Mouse (Mus musculus): ENCODE data around the gene Tead3. TPM values are rescaled to one million over a fixed set of nuclear protein-coding genes. Genes with fewer than 3 reads are reported as not detected.

Gene Tead3
- 0.57 TPM for polyA plus RNA-seq (2014; fragmentation: Illumina TruSeq; extraction: RNeasy Lipid Tissue Mini Kit (QIAGEN cat#74804))

DNA sequence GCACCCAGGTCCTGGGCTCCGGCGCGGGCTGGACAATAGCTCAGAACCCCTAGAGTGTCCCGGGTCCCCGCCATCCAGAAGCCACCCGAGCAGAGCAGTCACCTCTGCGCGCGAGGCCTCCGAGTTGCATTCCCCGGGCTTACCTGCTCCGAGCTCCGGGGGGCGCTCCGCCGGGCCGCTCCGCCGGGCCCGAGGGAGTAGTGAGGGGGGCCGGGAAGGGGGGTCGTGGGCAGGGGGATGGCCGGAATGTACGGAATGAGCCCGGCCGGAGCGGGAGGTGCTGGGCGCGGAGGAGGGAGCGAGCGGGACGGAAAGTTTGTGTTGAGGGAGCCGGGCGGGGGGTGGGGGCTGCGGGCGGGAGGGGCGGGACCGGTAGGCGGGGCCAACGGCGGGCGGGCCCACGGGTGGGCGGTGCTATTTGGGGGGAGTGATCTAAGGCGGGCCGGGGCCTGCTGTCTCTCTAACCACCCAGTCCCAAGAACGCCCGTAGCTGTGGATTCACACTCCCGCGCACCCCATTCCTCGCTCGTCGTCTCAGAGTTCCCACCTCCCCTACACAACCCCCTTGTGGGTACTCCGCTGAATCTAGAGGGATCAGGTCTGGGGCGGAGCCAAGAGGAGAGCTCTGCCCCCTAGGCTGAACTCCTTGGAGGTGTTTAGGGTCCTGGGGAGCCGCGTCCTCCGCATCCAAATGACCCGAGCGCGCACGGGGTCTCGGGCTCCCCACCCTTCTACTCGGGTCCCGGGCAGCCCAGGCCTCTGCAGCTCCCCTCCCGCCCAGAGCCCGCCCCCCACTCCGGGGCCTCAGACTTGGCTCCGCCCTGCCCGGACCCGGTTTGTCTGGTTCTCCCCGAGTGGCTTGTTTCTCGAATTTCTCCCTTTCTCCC lies at the start of gene Tead3:
Tead3 (minus strand) TSS at position 352 of the 887 bp plus-strand sequence.

GRCm38 (mm10) chr17:28365122-28365521 lies 14.5 kb upstream of the Tead3 start, which contains the start of gene Tulp1:
Gene Tulp1, minus strand, starts transcription at chr17:28365222.

DNA sequence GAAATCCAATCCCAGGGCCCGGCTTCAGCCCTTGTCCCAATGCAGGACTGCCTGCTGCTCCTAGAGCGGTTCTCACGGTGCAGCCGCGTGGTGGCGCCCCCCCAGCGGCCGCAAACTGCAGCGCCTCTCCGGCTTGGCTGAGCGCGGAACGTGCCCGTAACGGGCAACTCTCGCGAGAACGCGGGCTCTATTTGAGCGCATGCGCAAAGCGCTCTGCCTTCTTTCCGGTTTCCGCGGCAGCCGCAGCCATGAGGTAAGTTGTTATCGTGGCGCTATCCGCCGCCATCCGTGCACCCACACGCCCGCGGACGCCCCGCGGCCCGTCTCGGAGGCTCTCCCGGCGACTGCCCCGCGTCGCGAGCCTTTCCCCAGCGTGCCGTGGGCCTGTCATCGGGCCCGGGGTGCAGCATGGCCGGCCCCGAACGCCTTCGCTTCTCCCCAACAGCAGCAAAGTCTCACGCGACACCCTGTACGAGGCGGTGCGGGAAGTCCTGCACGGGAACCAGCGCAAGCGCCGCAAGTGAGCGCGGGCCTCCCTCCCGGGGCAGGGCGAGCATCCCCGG lies 22.2 kb downstream of the Tead3 start, which contains the start of gene Rpl10a:
Rpl10a (plus strand) TSS at position 106 of the 563 bp plus-strand sequence.

DNA sequence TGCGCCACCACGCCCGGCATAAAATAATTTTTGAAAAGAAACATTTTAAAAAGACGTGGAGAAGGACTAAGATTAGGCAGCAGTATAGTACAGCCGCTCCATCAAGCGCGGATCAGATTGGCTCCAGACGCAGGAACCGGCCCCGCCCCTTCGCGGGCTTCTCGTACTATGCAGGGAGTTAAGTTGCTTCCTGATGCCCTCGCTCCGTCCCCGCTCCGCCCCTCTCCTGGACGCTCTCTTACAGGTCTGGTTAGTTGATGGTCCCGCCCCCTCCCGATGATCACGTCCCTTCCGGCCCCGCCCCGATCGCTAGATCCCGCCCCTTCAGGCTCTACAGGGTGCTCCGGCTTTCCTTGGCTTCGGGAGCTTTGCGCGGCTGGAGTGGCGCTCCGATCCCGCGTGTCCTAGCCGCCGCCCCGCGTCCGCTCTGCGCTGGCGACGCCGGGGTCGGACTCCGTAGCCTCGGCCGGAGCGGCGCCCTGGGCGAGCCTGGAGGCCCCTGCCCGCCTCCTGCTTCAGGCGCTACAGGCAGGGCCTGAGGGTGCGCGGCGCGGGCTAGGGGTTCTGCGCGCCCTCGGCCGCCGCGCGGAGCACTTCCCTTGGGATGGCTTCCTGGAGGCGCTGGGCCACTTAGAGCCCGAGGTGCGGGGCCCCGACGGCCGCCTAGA lies 37.3 kb downstream of the Tead3 start, which contains the start of gene Fance:
Fance (plus strand) TSS at position 308 of the 668 bp plus-strand sequence.

Other genes with a start within 250 kb of the Tead3 start
- gene Scube3, start 208.7 kb downstream of the Tead3 start, polyA plus RNA-seq (2014; fragmentation: Illumina TruSeq; extraction: RNeasy Lipid Tissue Mini Kit (QIAGEN cat#74804)) = 0.80 TPM
- 0.54 TPM for gene Zfp523, start 173.7 kb downstream of the Tead3 start, polyA plus RNA-seq (2014; fragmentation: Illumina TruSeq; extraction: RNeasy Lipid Tissue Mini Kit (QIAGEN cat#74804))
- gene Def6, start 143.0 kb downstream of the Tead3 start, polyA plus RNA-seq (2014; fragmentation: Illumina TruSeq; extraction: RNeasy Lipid Tissue Mini Kit (QIAGEN cat#74804)) = not detected
- gene Ppard, start 118.1 kb downstream of the Tead3 start, polyA plus RNA-seq (2014; fragmentation: Illumina TruSeq; extraction: RNeasy Lipid Tissue Mini Kit (QIAGEN cat#74804)) = 0.17 TPM
- gene Fance, start 37.3 kb downstream of the Tead3 start, polyA plus RNA-seq (2014; fragmentation: Illumina TruSeq; extraction: RNeasy Lipid Tissue Mini Kit (QIAGEN cat#74804)) = not detected
- gene Rpl10a, start 22.3 kb downstream of the Tead3 start, polyA plus RNA-seq (2014; fragmentation: Illumina TruSeq; extraction: RNeasy Lipid Tissue Mini Kit (QIAGEN cat#74804)) = 174 TPM
- not detected for gene Tulp1, start 14.4 kb upstream of the Tead3 start, polyA plus RNA-seq (2014; fragmentation: Illumina TruSeq; extraction: RNeasy Lipid Tissue Mini Kit (QIAGEN cat#74804))
- 158 TPM for gene Fkbp5, start 166.7 kb upstream of the Tead3 start, polyA plus RNA-seq (2014; fragmentation: Illumina TruSeq; extraction: RNeasy Lipid Tissue Mini Kit (QIAGEN cat#74804))
- gene Armc12, start 180.0 kb upstream of the Tead3 start, polyA plus RNA-seq (2014; fragmentation: Illumina TruSeq; extraction: RNeasy Lipid Tissue Mini Kit (QIAGEN cat#74804)) = not detected
- not detected for gene Clpsl2, start 198.6 kb upstream of the Tead3 start, polyA plus RNA-seq (2014; fragmentation: Illumina TruSeq; extraction: RNeasy Lipid Tissue Mini Kit (QIAGEN cat#74804))
- gene Clps, start 209.9 kb upstream of the Tead3 start, polyA plus RNA-seq (2014; fragmentation: Illumina TruSeq; extraction: RNeasy Lipid Tissue Mini Kit (QIAGEN cat#74804)) = 0.97 TPM
- not detected for gene Lhfpl5, start 224.8 kb upstream of the Tead3 start, polyA plus RNA-seq (2014; fragmentation: Illumina TruSeq; extraction: RNeasy Lipid Tissue Mini Kit (QIAGEN cat#74804))